ENCODE assay signal across 35 mouse cellular contexts in the genomic region with DNA sequence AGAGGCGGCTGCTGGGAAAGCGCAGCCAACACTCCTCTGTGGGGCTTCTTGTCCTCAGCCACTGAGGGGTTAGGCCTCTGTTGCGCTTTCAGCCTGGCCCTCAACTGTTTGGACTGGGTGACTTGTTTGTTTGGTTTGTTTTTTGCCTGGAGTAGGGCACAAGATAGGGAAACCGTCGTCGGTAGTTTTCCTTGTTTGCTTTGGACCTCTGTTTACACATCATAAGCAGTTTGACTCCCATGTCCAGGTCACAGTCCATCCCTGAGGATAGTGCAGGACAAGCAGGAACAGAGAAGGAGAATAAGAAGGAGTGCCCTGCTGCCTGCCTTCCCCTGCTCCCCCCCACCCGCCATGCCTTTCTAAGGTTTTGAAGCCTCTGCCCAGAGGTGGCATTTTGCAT. TPM values are rescaled to one million over a fixed set of nuclear protein-coding genes. Genes with fewer than 3 reads are reported as not detected.
DNase-seq lines count a peak whose midpoint lies in the region; ATAC-seq and TF ChIP-seq lines count a peak whose summit lies in the region.
"Had no signal": no experiment of that assay in that cellular context is flagged by ENCODE, and none has a peak within 500 bp of the region (broad histone marks: within the 10 kb centered on the region; RNA-seq: fewer than 3 reads in every experiment).

No protein-coding gene starts in this region.

- H3K9ac ChIP-seq in heart, embryonic 13.5 days = no peak overlapping the region
- H3K9ac ChIP-seq in liver, adult 2 months (ENCODE audit: low read depth, low read length) = no peak overlapping the region
- H3K9ac ChIP-seq in liver, embryonic 11.5 days (ENCODE audit: low read depth, low read length) = no peak overlapping the region
- H3K9ac ChIP-seq: embryonic facial prominence, embryonic 13.5 days; forebrain, embryonic 12.5 days; forebrain, embryonic 15.5 days; hindbrain, embryonic 14.5 days had no signal

- H3K79me2 ChIP-seq in liver, adult 2 months (ENCODE audit: control insufficient read depth, insufficient read depth, low read length) = no peaks in the 10 kb centered on the region

- peaks cover 11% of the 10 kb centered on the region for H3K4me1 ChIP-seq in heart, embryonic 13.5 days
- peaks cover 15% of the 10 kb centered on the region for H3K4me1 ChIP-seq in liver, adult 2 months (ENCODE audit: control insufficient read depth, insufficient read depth, low read length)
- 0 out of 2 replicates have a peak, but pooled peaks cover 3% of the 10 kb centered on the region for H3K4me1 ChIP-seq in liver, embryonic 11.5 days (replicated peaks; ENCODE audit: control insufficient read depth, insufficient read depth, low read length)
- H3K4me1 ChIP-seq in small intestine, adult 2 months (ENCODE audit: control insufficient read depth, insufficient read depth, insufficient read length, low read length) = peaks cover 3% of the 10 kb centered on the region; the same call in 1 of the 2 replicates
- H3K4me1 ChIP-seq: embryonic facial prominence, embryonic 10.5 days; embryonic facial prominence, embryonic 13.5 days; forebrain, embryonic 12.5 days; forebrain, embryonic 15.5 days had no signal

- H3K9me3 ChIP-seq in heart, embryonic 13.5 days = no peaks in the 10 kb centered on the region
- no peaks in the 10 kb centered on the region for H3K9me3 ChIP-seq in liver, embryonic 11.5 days (ENCODE audit: control insufficient read depth, low read length)
- H3K9me3 ChIP-seq: embryonic facial prominence, embryonic 10.5 days; embryonic facial prominence, embryonic 13.5 days; forebrain, embryonic 12.5 days; forebrain, embryonic 15.5 days; heart, embryonic 10.5 days had no signal

- no peak overlapping the region for H3K4me3 ChIP-seq in heart, embryonic 13.5 days
- H3K4me3 ChIP-seq in liver, adult 2 months (ENCODE audit: insufficient read depth, low read depth, low read length) = no peak overlapping the region
- H3K4me3 ChIP-seq in liver, embryonic 11.5 days (ENCODE audit: low read depth, low read length) = no peak overlapping the region
- no peak overlapping the region for H3K4me3 ChIP-seq in small intestine, adult 2 months (ENCODE audit: low read depth, low read length)
- H3K4me3 ChIP-seq: embryonic facial prominence, embryonic 10.5 days; embryonic facial prominence, embryonic 13.5 days; erythroblast, embryonic 14.5 days; forebrain, embryonic 12.5 days; forebrain, embryonic 15.5 days; heart, embryonic 10.5 days had no signal

- H3K27me3 ChIP-seq in heart, embryonic 13.5 days (replicated peaks) = no peaks in the 10 kb centered on the region
- no peaks in the 10 kb centered on the region for H3K27me3 ChIP-seq in liver, adult 2 months (ENCODE audit: control insufficient read depth, insufficient read depth, low read length)
- no peaks in the 10 kb centered on the region for H3K27me3 ChIP-seq in liver, embryonic 11.5 days (replicated peaks; ENCODE audit: control insufficient read depth, insufficient read depth, low read length)
- no peaks in the 10 kb centered on the region for H3K27me3 ChIP-seq in small intestine, adult 2 months (ENCODE audit: control insufficient read depth, insufficient read depth, low read length)
- H3K27me3 ChIP-seq: embryonic facial prominence, embryonic 13.5 days; forebrain, embryonic 12.5 days; forebrain, embryonic 15.5 days had no signal

- 64% methylated on average over 7 of the region's 7 CpGs for WGBS in heart, embryonic 13.5 days
- 24% methylated on average over 7 of the region's 7 CpGs for WGBS in liver, adult 2 months
- 78% methylated on average over 7 of the region's 7 CpGs for WGBS in liver, embryonic 11.5 days
- WGBS in large intestine, adult 2 months = 39% methylated on average over 7 of the region's 7 CpGs
- 34% methylated on average over 7 of the region's 7 CpGs for WGBS in small intestine, adult 2 months

- no peak for ATAC-seq in heart, embryonic 13.5 days (ENCODE audit: extremely low read depth, insufficient number of reproducible peaks, low FRiP score, low TSS enrichment)
- ATAC-seq in liver, embryonic 11.5 days (replicated peaks; ENCODE audit: low FRiP score) = no peak
- ATAC-seq: CD4-positive, CD25-positive, alpha-beta regulatory T cell, adult 4 months; forebrain, embryonic 15.5 days; hindbrain, postnatal 0 days; inflammation-experienced regulatory T-cells, adult 6 months had no signal

- no peak for TF ChIP-seq CTCF in liver, adult 2 months (IDR thresholded peaks at IDR 0.05; ENCODE audit: low read depth, low read length)
- no peak for TF ChIP-seq CTCF in small intestine, adult 2 months (IDR thresholded peaks at IDR 0.05; ENCODE audit: extremely low read depth, insufficient read length, insufficient replicate concordance, low read depth, low read length)

- peaks cover 99% of the 10 kb centered on the region for H3K36me3 ChIP-seq in heart, embryonic 13.5 days
- peaks cover 48% of the 10 kb centered on the region for H3K36me3 ChIP-seq in liver, adult 2 months (ENCODE audit: control insufficient read depth, insufficient read depth, low read length)
- H3K36me3 ChIP-seq in liver, embryonic 11.5 days (ENCODE audit: control insufficient read depth, insufficient read depth, low read length) = peaks cover 37% of the 10 kb centered on the region
- peaks cover 62% of the 10 kb centered on the region for H3K36me3 ChIP-seq in small intestine, adult 2 months (ENCODE audit: control insufficient read depth, insufficient read depth, low read length)

- TF ChIP-seq POLR2A in liver, adult 2 months (IDR thresholded peaks at IDR 0.05; ENCODE audit: extremely low read depth, insufficient read depth, low read length) = no peak
- no peak for TF ChIP-seq POLR2A in small intestine, adult 2 months (IDR thresholded peaks at IDR 0.05; ENCODE audit: low read depth, low read length)

- H3K27ac ChIP-seq in heart, embryonic 13.5 days (replicated peaks) = peak overlapping the region; percentile 25; the same call in 1 of the 2 replicates
- peak overlapping the region; percentile 57 for H3K27ac ChIP-seq in liver, adult 2 months (replicated peaks; ENCODE audit: insufficient read depth, low read depth, low read length)
- H3K27ac ChIP-seq in liver, embryonic 11.5 days (ENCODE audit: low read depth, low read length) = no peak overlapping the region
- peak overlapping the region; percentile 13; the same call in 1 of the 2 replicates for H3K27ac ChIP-seq in small intestine, adult 2 months (ENCODE audit: insufficient read depth, low read depth, low read length)
- H3K27ac ChIP-seq: embryonic facial prominence, embryonic 10.5 days; embryonic facial prominence, embryonic 13.5 days; forebrain, embryonic 12.5 days; forebrain, embryonic 15.5 days; hindbrain, embryonic 14.5 days; hindbrain, postnatal 0 days had no signal

- no peak overlapping the region for H3K4me2 ChIP-seq in heart, embryonic 13.5 days
- no peak overlapping the region for H3K4me2 ChIP-seq in liver, embryonic 11.5 days
- H3K4me2 ChIP-seq: embryonic facial prominence, embryonic 13.5 days; forebrain, embryonic 12.5 days; forebrain, embryonic 15.5 days; hindbrain, embryonic 14.5 days had no signal

- no peak for DNase-seq in heart, adult 18-20 months
- peak; percentile 90 for DNase-seq in liver, adult 2 months (ENCODE audit: extremely low read depth, low read depth, low spot score)
- no peak for DNase-seq in liver, embryonic 11.5 days (ENCODE audit: low spot score)
- DNase-seq in large intestine, adult 2 months (ENCODE audit: low read depth, low spot score) = peak; percentile 32
- no peak for DNase-seq in cerebellum, adult 9-10 months
- DNase-seq: adrenal gland, adult 2 months; adrenal gland, postnatal 36 days; cerebellum, adult 11 months; cerebellum, adult 2 months; cerebellum, postnatal 10 days; cerebellum, postnatal 36 days; embryo, embryonic 11 days; gastrocnemius, postnatal 10 days; gastrocnemius, postnatal 36 days; heart, postnatal 14 days; heart, postnatal 4 days; kidney, adult 11 months had no signal

RNA-seq across cellular contexts. Expression of gene Tex29, which starts 26.5 kb away (rescaled TPM):
- polyA plus RNA-seq in heart, embryonic 13.5 days (2015; fragmentation: Nextera tagmentation; extraction: Ambion mirVana) = 0.48 and 0.51 TPM in 2 replicates
- total RNA-seq in heart, adult 18-20 months (2021) = not detected
- not detected in 2 replicates for total RNA-seq in liver, adult 2 months (2014; rRNA removed)
- not detected in 2 replicates for polyA plus RNA-seq in liver, adult 2 months (2012; rRNA removed)
- polyA plus RNA-seq in liver, embryonic 11.5 days (2014; fragmentation: Nextera tagmentation; extraction: Ambion mirVana) = not detected in 2 replicates
- polyA plus RNA-seq in large intestine, adult 2 months (2012; rRNA removed) = not detected in 2 replicates
- not detected in 2 replicates for polyA plus RNA-seq in small intestine, adult 2 months (2012; rRNA removed)
- total RNA-seq: adrenal gland, adult 2 months; adrenal gland, postnatal 36 days; gastrocnemius, adult 18-20 months; gastrocnemius, postnatal 10 days; gastrocnemius, postnatal 36 days; granulocyte monocyte progenitor cell, adult 5-6 weeks; heart, postnatal 14 days; heart, postnatal 4 days; hindbrain, postnatal 0 days; MEL had no signal
- polyA plus RNA-seq: C2C12; CD4-positive, CD25-positive, alpha-beta regulatory T cell, adult 4 months; cerebellum, adult 2 months; cortical plate, adult 2 months; embryonic facial prominence, embryonic 10.5 days; embryonic facial prominence, embryonic 13.5 days; erythroblast, embryonic 14.5 days; forebrain, embryonic 12.5 days; heart, embryonic 10.5 days; heart, embryonic 16.5 days; inflammation-experienced regulatory T-cells, adult 6 months had no signal

Comparison
In these comparisons a context has a peak if more than half of its experiments do, and no peak if none do; other contexts are left out.
1. DNase-seq: peak in liver, adult 2 months (single experiment) and large intestine, adult 2 months (single experiment); none in heart, adult 18-20 months (0 of 2), liver, embryonic 11.5 days (single experiment) and cerebellum, adult 9-10 months (single experiment).